Mouse (Mus musculus) embryonic facial prominence, embryonic 15.5 days (tissue): ENCODE results near the gene Ccpg1. TPM values are rescaled to one million over a fixed set of nuclear protein-coding genes. Genes with fewer than 3 reads are reported as not detected.

Experiments used
- ATAC-seq: fragments of 200-750 bp; cut with Nextera tagmentation; 2 replicates; pipeline ENCODE4 v1.8.0; 2017; ENCODE audit warnings: low read depth, moderate TSS enrichment; ENCODE audit not compliant: insufficient number of reproducible peaks, low FRiP score, low TSS enrichment
- H3K27ac ChIP-seq: fragments of 300-500 bp; sonication (generic); replicated peaks from 2 replicates; pipeline ENCODE4 v1.5.1; 2015; ENCODE audit warnings: mild to moderate bottlenecking, inconsistent platforms
- H3K27me3 ChIP-seq: fragments of 300-500 bp; sonication (generic); 2 replicates; pipeline ENCODE4 v1.6.1; 2015; ENCODE audit warnings: inconsistent platforms
- H3K36me3 ChIP-seq: fragments of 300-500 bp; sonication (generic); 2 replicates; pipeline ENCODE4 v1.6.1; 2015; ENCODE audit warnings: mild to moderate bottlenecking, inconsistent platforms
- H3K4me1 ChIP-seq: fragments of 300-500 bp; sonication (generic); 2 replicates; pipeline ENCODE4 v1.6.1; 2015; ENCODE audit warnings: inconsistent platforms
- H3K4me2 ChIP-seq: fragments of 300-500 bp; sonication (generic); replicated peaks from 2 replicates; pipeline ENCODE4 v1.6.1; 2015; ENCODE audit warnings: mild to moderate bottlenecking, inconsistent platforms
- H3K4me3 ChIP-seq: fragments of 300-500 bp; sonication (generic); replicated peaks from 2 replicates; pipeline ENCODE4 v1.5.1; 2015; ENCODE audit warnings: mild to moderate bottlenecking, inconsistent platforms
- H3K9ac ChIP-seq: fragments of 300-500 bp; sonication (generic); 2 replicates; pipeline ENCODE4 v1.6.1; 2015; ENCODE audit warnings: inconsistent platforms
- H3K9me3 ChIP-seq: fragments of 300-500 bp; sonication (generic); replicated peaks from 2 replicates; pipeline ENCODE4 v1.6.1; 2016; ENCODE audit warnings: inconsistent platforms
- WGBS: fragments of 180-500 bp; shearing (Covaris S2); methylation state at CpG from one replicate; pipeline ENCODE4 v1.1.7; 2015; 5-methylcytosine and 5-hydroxymethylcytosine counted together
- polyA plus RNA-seq: library from polyadenylated mRNA; unstranded; fragments of >200 nt; fragmentation: Nextera tagmentation; extraction: Ambion mirVana; gene quantifications from 2 replicates; pipeline ENCODE4 v1.2.1, GENCODE M21; 2015

Gene Ccpg1
- 39.1 and 39.4 TPM in 2 replicates for polyA plus RNA-seq

DNA sequence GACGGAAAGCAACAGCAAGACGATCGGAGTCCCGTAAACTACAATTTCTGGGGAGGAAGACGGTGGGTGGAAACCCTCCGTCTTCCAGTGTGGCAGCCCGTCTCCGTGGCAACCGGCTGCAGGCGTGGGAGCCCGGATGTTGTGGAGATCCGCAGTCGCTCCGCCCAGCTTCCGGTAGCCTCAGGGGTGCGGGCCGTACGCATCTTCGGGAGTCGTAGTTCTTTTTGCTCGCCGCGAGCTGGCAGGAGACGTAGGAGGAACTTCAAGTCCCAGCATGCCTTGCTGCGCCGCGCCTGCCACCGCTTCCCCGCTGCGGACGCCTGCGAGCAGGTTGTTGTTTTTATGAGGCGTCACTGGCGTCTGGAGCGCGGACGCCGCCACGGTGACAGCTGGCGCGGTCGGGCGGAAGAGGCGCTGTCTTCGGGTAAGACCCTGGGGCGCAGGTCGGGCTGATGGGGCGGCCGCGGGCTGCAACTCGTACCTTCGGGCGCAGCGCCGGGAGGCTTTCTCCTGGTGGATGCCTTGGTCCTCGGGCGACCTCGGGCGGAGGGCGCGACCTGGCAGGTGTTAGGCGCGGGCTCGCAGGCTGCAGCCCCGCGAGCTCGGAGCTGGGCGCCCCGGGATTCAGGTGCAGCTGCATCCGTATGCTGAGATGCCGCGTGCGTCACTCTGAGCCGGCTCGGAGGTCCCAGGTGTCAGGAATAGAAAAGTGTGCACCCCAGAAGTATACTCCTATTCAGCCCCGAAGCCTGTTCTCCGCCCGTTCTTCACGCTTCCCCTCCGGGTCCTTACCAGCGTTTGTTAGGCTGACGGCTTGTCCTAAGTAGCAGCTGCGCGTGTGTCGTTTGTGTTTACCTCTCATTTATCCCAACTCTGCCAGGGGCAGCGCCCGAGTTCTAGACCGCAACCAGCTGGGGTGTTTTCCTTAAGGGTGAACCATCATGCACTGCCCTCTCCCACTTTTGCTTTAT lies at the start of gene Ccpg1, which contains the start of gene Ccpg1os:
Gene Ccpg1, plus strand, starts transcription at position 180 of the 971 bp plus-strand sequence.
Gene Ccpg1os, minus strand, starts transcription at position 133 of the 971 bp plus-strand sequence.
- Histone ChIP-seq H3K27ac (peak within 1 kb of the TSS; percentile 71), H3K9ac (peak within 1 kb of the TSS; percentile 58)

DNA sequence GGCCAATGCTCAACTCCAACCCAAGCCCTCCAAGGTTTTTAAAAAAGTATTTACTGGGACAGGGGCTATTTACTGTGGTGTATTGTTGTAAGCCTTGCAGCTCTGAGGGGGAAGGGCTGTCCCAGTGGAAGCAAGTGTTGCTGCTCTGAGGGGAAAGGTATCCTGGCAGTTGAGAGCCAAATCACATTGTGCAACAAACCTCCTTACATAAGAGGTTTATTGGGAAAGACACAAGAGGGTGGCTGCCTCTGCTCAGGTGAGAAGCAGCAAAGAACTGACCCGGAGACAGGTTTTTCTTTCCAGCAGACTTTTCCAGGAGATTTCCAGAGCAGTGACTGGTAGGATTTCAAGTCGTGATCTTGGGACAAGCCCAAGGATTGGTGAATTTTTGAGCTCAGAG lies 48.9 kb upstream of the Ccpg1 start:
- no peak overlapping the region for H3K9ac ChIP-seq
- no peak overlapping the region for H3K27ac ChIP-seq
- WGBS, result 54% methylated on average over 2 of the region's 2 CpGs
- H3K36me3 ChIP-seq, result peaks cover 17% of the 10 kb centered on the region; the same call in 1 of the 2 replicates
- H3K4me1 ChIP-seq, result no peaks in the 10 kb centered on the region
- no peak overlapping the region for H3K4me2 ChIP-seq
- no peaks in the 10 kb centered on the region for H3K27me3 ChIP-seq
- no peak for ATAC-seq
- no peak overlapping the region for H3K4me3 ChIP-seq
- no peaks in the 10 kb centered on the region for H3K9me3 ChIP-seq

More for the DNA sequence above, at the start of gene Ccpg1, which contains the start of gene Ccpg1os:
- Histone ChIP-seq H3K9me3 (no peaks in the 10 kb centered on the region), H3K4me3 (peak within 1 kb of the TSS; percentile 93), H3K36me3 (no peaks in the 10 kb centered on the region), H3K27me3 (no peaks in the 10 kb centered on the region), H3K4me2 (peak within 1 kb of the TSS; percentile 74), H3K4me1 (peaks cover 14% of the 10 kb centered on the region)
- peak; percentile 99 for ATAC-seq
- under 1% methylated on average over 88 of the region's 88 CpGs for WGBS

DNA sequence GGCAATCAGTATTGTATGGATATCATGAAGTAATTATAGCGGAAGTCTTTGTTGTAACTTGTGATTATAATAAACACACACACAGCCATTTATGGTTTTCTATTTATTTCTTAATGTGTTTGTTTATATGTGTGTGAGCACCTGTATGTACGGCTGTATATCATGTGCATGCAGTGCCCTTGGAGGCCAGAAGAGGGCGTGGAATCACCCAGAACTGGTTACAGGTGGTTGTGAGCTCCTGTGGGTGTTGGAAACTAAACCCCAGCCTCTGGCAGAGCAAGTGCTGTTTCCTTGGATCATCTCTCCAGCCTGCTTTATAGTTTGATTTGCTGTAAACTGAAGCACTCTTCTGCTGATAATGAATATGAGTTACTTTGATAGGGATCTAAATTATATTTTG lies 41.8 kb upstream of the Ccpg1 start:
- no peak overlapping the region for H3K4me2 ChIP-seq
- H3K36me3 ChIP-seq, result peaks cover 38% of the 10 kb centered on the region
- H3K4me3 ChIP-seq, result no peak overlapping the region
- ATAC-seq, result no peak
- H3K9ac ChIP-seq, result no peak overlapping the region
- 61% methylated on average over 3 of the region's 3 CpGs for WGBS
- no peaks in the 10 kb centered on the region for H3K9me3 ChIP-seq
- no peaks in the 10 kb centered on the region for H3K27me3 ChIP-seq
- no peaks in the 10 kb centered on the region for H3K4me1 ChIP-seq
- no peak overlapping the region for H3K27ac ChIP-seq

DNA sequence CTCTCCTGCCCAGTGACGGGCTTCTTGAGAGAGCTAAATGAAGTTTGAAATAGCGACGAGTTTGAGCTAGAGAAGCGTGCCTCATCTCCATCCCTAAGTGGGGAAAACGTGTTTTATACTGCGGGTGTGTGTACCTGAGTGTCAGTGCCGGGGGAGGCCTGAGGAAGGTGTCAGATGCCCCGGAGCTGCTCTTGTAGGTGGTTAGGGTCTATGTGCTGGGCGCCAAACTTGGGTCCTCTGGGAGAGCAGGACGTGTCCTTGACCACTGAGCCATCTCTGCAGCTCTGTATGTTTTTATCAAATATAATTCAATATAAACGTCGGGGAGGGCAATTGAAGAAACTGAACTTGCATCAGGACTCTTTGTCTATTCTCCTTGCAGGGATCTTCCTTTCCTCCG lies 40.9 kb upstream of the Ccpg1 start:
- H3K36me3 ChIP-seq, result peaks cover 38% of the 10 kb centered on the region
- H3K4me3 ChIP-seq, result no peak overlapping the region
- H3K9ac ChIP-seq, result no peak overlapping the region
- H3K9me3 ChIP-seq, result no peaks in the 10 kb centered on the region
- no peak overlapping the region for H3K27ac ChIP-seq
- ATAC-seq, result no peak
- no peak overlapping the region for H3K4me2 ChIP-seq
- H3K4me1 ChIP-seq, result no peaks in the 10 kb centered on the region
- WGBS, result 89% methylated on average over 13 of the region's 13 CpGs
- no peaks in the 10 kb centered on the region for H3K27me3 ChIP-seq

DNA sequence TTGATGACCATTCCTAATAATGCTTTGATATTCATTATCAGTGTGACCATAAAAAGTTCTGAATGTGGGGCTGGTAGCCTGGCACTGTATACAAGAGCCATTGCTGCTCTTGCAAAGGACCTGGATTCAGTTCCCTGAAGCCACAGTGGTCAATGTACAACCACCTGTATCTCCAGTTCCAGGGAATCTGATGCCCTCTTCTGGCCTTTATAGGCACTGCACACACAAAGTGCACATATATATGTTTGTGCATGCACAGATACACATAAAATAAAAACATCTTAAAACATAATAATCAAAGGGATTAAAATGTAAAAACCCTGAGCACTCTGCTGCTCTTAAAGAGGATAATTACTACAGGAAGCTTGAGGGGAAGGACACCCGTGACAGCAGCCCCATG lies 38.2 kb upstream of the Ccpg1 start:
- Histone ChIP-seq H3K27me3 (no peaks in the 10 kb centered on the region), H3K27ac (no peak overlapping the region), H3K4me3 (no peak overlapping the region), H3K9ac (no peak overlapping the region), H3K4me2 (no peak overlapping the region), H3K4me1 (no peaks in the 10 kb centered on the region), H3K36me3 (peaks cover 38% of the 10 kb centered on the region), H3K9me3 (no peaks in the 10 kb centered on the region)
- ATAC-seq, result no peak
- WGBS, result 100% methylated on average over 1 of the region's 1 CpGs

DNA sequence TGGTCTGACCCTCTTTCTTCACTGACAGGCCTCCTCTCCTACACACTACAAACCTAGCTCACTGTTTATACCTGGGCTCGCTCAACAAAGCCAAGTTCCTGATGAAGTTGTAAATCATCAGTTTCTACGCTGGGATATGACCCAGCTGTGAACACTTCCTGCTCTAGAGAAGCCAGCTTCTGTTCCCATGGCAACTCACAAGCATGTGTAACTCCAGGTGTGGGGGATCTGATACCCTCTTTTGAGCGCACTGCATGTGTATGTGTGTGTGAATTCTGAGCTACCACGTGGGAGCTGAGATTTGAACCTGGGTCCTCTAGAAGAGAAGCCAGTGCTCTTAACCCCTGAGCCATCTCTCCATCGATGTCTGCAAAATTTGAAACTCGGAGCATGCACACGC lies 35.7 kb upstream of the Ccpg1 start:
- H3K9ac ChIP-seq, result no peak overlapping the region
- no peaks in the 10 kb centered on the region for H3K9me3 ChIP-seq
- peaks cover 25% of the 10 kb centered on the region for H3K36me3 ChIP-seq
- no peaks in the 10 kb centered on the region for H3K4me1 ChIP-seq
- H3K27me3 ChIP-seq, result no peaks in the 10 kb centered on the region
- no peak overlapping the region for H3K27ac ChIP-seq
- no peak overlapping the region for H3K4me3 ChIP-seq
- WGBS, result 70% methylated on average over 7 of the region's 7 CpGs
- no peak for ATAC-seq
- no peak overlapping the region for H3K4me2 ChIP-seq

DNA sequence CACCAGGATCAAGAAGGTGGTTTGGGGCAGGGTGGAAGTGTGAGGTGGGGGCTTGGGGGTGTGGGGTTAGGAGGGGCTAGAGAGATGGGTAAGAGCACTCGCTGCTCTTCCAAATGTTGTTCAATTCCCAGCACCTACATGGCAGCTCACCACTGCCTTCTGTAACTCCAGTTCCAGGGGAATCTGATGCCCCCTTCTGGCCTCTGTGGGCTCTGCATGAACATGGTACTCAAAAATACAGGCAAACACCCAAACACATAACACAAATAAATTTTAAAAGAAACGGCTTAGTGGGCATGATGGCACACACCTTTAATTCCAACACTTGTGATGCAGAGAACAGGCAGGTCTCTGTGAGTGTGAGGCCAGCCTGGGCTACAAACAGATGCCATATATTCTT lies 30.5 kb upstream of the Ccpg1 start:
- no peak overlapping the region for H3K9ac ChIP-seq
- H3K4me1 ChIP-seq, result 0 out of 2 replicates have a peak, but pooled peaks cover 4% of the 10 kb centered on the region
- H3K4me3 ChIP-seq, result no peak overlapping the region
- no peaks in the 10 kb centered on the region for H3K27me3 ChIP-seq
- H3K4me2 ChIP-seq, result no peak overlapping the region
- ATAC-seq, result no peak
- WGBS, result 54% methylated on average over 2 of the region's 2 CpGs
- no peaks in the 10 kb centered on the region for H3K9me3 ChIP-seq
- no peak overlapping the region for H3K27ac ChIP-seq
- H3K36me3 ChIP-seq, result no peaks in the 10 kb centered on the region

DNA sequence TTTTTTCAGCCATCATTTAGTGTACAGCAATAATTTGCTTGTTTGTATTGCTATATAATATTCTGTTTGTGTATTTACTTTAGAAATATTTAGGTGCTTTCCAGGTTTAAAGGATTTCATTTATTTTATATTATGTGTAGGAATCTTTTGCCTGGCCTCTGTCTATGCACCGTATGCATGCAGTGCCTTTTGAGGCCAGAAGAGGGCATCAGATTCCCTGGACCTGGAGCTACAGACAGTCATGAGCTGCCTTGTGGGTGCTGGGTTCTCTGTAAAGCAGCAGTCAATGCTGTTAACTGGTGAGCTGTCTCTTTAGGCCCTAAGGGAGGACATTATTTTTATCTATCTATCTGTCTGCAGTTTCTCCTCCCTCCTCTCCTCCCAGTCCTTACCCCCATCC lies 29.7 kb upstream of the Ccpg1 start:
- no peaks in the 10 kb centered on the region for H3K27me3 ChIP-seq
- H3K27ac ChIP-seq, result no peak overlapping the region
- 17% methylated on average over 1 of the region's 1 CpGs for WGBS
- H3K36me3 ChIP-seq, result no peaks in the 10 kb centered on the region
- no peaks in the 10 kb centered on the region for H3K9me3 ChIP-seq
- H3K4me3 ChIP-seq, result no peak overlapping the region
- H3K9ac ChIP-seq, result no peak overlapping the region
- H3K4me2 ChIP-seq, result no peak overlapping the region
- H3K4me1 ChIP-seq, result 0 out of 2 replicates have a peak, but pooled peaks cover 4% of the 10 kb centered on the region
- ATAC-seq, result no peak

DNA sequence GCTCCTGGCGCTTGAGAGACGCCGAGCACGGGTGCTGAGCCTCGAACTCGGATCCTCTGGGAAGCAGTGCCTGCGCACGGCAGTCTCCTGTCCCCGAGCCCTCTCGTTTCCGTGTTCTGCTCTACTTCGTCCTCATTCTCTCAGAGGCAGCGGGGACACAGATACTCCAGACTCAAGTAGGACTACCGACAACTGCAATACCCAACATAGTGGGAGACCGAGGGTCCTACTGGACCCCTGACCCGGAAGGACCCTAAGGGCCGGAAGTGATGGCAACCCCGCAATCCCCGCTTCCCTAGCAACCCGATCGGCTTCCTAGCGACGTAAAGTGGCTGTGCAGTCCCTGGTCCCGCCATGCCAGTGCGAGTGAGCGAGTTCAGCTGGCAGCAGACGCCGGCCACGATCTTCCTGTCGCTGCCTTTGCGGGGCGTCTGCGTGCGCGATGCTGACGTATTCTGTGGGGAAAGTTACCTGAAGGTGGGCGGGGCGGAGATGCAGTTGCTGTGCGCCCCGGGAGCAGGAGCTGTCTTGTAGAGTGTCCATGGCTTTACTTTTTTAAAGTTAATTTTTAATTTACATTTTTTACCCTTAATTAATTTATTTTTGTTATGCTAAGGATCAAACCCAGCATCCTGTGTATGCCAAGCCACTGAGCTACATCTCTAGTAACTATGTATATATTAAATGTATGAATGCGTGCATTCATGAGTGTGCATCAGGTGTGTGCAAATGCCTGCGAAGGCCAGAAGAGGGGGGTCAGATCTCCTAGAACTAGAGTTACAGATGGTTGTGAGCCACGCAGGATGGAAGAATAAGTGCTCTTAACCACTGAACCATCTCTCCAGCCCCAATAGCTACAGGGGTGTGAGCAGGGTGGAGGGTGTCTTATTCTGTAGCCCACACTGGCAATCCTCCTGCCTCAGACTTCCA lies 26.4 kb upstream of the Ccpg1 start, which contains the start of the genes Dyx1c1 and Gm44503:
Gene Dyx1c1, plus strand, starts transcription at position 265 of the 930 bp plus-strand sequence.
Gene Gm44503, plus strand, starts transcription at position 332 of the 930 bp plus-strand sequence.
- peak within 1 kb of the TSS; percentile 51 for H3K9ac ChIP-seq
- H3K27ac ChIP-seq, result peak within 1 kb of the TSS; percentile 70
- 2% methylated on average over 43 of the region's 43 CpGs for WGBS
- H3K4me1 ChIP-seq, result 0 out of 2 replicates have a peak, but pooled peaks cover 4% of the 10 kb centered on the region
- H3K9me3 ChIP-seq, result no peaks in the 10 kb centered on the region
- no peaks in the 10 kb centered on the region for H3K27me3 ChIP-seq
- H3K4me3 ChIP-seq, result peak within 1 kb of the TSS; percentile 74
- H3K36me3 ChIP-seq, result no peaks in the 10 kb centered on the region
- peak; percentile 63 for ATAC-seq
- peak within 1 kb of the TSS; percentile 66 for H3K4me2 ChIP-seq

DNA sequence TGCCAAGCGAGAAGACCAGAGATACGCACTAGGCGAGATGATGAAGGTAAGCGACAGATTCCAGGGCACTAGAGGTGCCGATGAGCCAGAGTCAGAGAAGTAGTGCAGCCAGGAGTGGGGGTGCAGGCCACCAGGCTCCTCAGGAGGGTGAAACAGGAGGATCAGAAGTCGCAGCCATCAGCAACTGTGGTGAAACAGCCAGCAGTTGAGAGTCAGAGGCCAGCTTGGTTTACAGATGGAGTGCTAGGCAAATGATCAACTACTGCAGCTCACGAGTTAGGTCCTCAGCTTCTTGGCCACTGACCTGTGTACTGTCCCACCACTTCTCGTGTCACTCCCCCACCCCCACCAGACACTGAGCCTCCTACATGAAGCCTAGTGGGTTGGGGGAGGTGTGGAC lies 23.9 kb upstream of the Ccpg1 start:
- H3K4me2 ChIP-seq, result no peak overlapping the region
- H3K9ac ChIP-seq, result no peak overlapping the region
- no peaks in the 10 kb centered on the region for H3K27me3 ChIP-seq
- no peaks in the 10 kb centered on the region for H3K9me3 ChIP-seq
- ATAC-seq, result no peak
- 0 out of 2 replicates have a peak, but pooled peaks cover 4% of the 10 kb centered on the region for H3K4me1 ChIP-seq
- WGBS, result 67% methylated on average over 8 of the region's 8 CpGs
- H3K4me3 ChIP-seq, result no peak overlapping the region
- no peaks in the 10 kb centered on the region for H3K36me3 ChIP-seq
- H3K27ac ChIP-seq, result no peak overlapping the region

DNA sequence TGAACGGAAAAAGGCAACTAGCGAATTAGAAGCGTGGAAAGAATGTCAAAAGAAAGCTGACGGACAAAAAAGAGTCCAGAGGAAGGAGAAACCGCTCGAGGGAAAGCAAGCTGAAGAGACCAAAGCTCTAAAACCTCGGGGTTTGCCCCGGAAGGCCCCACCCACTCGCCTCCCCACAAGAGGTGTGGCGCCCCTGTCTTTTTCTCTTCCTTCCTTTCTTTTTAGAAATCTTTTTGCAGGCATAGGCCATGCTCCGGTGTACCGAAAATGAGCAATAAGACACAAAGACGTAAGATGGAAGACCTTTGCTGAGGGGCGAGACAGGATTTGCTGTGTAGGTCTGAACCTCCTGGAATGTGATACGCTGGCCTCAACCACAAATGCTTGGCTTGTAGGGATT lies 23.3 kb upstream of the Ccpg1 start:
- no peaks in the 10 kb centered on the region for H3K27me3 ChIP-seq
- ATAC-seq, result no peak
- no peaks in the 10 kb centered on the region for H3K36me3 ChIP-seq
- WGBS, result 65% methylated on average over 15 of the region's 15 CpGs
- H3K9me3 ChIP-seq, result no peaks in the 10 kb centered on the region
- H3K4me3 ChIP-seq, result no peak overlapping the region
- no peak overlapping the region for H3K9ac ChIP-seq
- no peak overlapping the region for H3K4me2 ChIP-seq
- H3K27ac ChIP-seq, result no peak overlapping the region
- H3K4me1 ChIP-seq, result 0 out of 2 replicates have a peak, but pooled peaks cover 4% of the 10 kb centered on the region
